Mouse (Mus musculus): ENCODE data around the gene Olfr635. TPM values are rescaled to one million over a fixed set of nuclear protein-coding genes. Genes with fewer than 3 reads are reported as not detected.
"Not testable (repeated sequence)": the region's sequence is repeated elsewhere in the genome, so short reads cannot be mapped to it uniquely, and the experiment has no call there.

Gene Olfr635
- 0.13 TPM in 1 of 2 replicates, not detected in the other for polyA plus RNA-seq (2012; ENCODE audit: insufficient read depth, insufficient read length, missing spikeins)

GRCm38 (mm10) chr7:103970852-103971251 lies at the start of gene Olfr635:
TSS of gene Olfr635 (plus strand) at chr7:103971152.
- no peak for TF ChIP-seq CTCF (IDR thresholded peaks at IDR 0.05; ENCODE audit: low read depth, low read length)
- no peak for TF ChIP-seq POLR2A (IDR thresholded peaks at IDR 0.05; ENCODE audit: borderline replicate concordance, low read depth, low read length)
- Histone ChIP-seq H3K4me1 (ENCODE audit: control insufficient read depth, insufficient read depth, low read length) (no peaks in the 10 kb centered on the region), H3K27ac (ENCODE audit: insufficient read depth, low read depth, low read length) (no peak within 1 kb of the TSS), H3K4me3 (ENCODE audit: insufficient read depth, low read length) (no peak within 1 kb of the TSS)

- TF ChIP-seq CTCF (IDR thresholded peaks at IDR 0.05; ENCODE audit: low read depth, low read length): no peak
- no peak for TF ChIP-seq POLR2A (IDR thresholded peaks at IDR 0.05; ENCODE audit: borderline replicate concordance, low read depth, low read length)
- Histone ChIP-seq H3K4me3 (ENCODE audit: insufficient read depth, low read length) (no peak within 1 kb of the TSS), H3K4me1 (ENCODE audit: control insufficient read depth, insufficient read depth, low read length) (no peaks in the 10 kb centered on the region), H3K27ac (ENCODE audit: insufficient read depth, low read depth, low read length) (no peak within 1 kb of the TSS)
Observed at GRCm38 (mm10) chr7:103928525-103928924, 42.4 kb upstream of the Olfr635 start, which contains the start of gene Olfr631. TSS of gene Olfr631 (plus strand) at chr7:103928825.

GRCm38 (mm10) chr7:103934264-103934663 lies 36.7 kb upstream of the Olfr635 start, which contains the start of gene Olfr632:
TSS of gene Olfr632 (plus strand) at chr7:103934347.
- H3K27ac ChIP-seq (ENCODE audit: insufficient read depth, low read depth, low read length): no peak within 1 kb of the TSS
- TF ChIP-seq CTCF (IDR thresholded peaks at IDR 0.05; ENCODE audit: low read depth, low read length) (no peak), POLR2A (IDR thresholded peaks at IDR 0.05; ENCODE audit: borderline replicate concordance, low read depth, low read length) (no peak)
- H3K4me1 ChIP-seq (ENCODE audit: control insufficient read depth, insufficient read depth, low read length): no peaks in the 10 kb centered on the region
- H3K4me3 ChIP-seq (ENCODE audit: insufficient read depth, low read length): no peak within 1 kb of the TSS

- Histone ChIP-seq H3K4me1 (ENCODE audit: control insufficient read depth, insufficient read depth, low read length) (no peaks in the 10 kb centered on the region), H3K4me3 (ENCODE audit: insufficient read depth, low read length) (no peak overlapping the region), H3K27ac (ENCODE audit: insufficient read depth, low read depth, low read length) (no peak overlapping the region)
- TF ChIP-seq CTCF (IDR thresholded peaks at IDR 0.05; ENCODE audit: low read depth, low read length) (peak; percentile 33; the same call in 1 of the 2 replicates), POLR2A (IDR thresholded peaks at IDR 0.05; ENCODE audit: borderline replicate concordance, low read depth, low read length) (no peak)
Observed at GRCm38 (mm10) chr7:103942730-103943129, 28.2 kb upstream of the Olfr635 start.

GRCm38 (mm10) chr7:103944137-103944536 lies 26.8 kb upstream of the Olfr635 start, which contains the start of gene Olfr633:
TSS of gene Olfr633 (plus strand) at chr7:103944437.
- H3K4me3 ChIP-seq (ENCODE audit: insufficient read depth, low read length): no peak within 1 kb of the TSS
- no peaks in the 10 kb centered on the region for H3K4me1 ChIP-seq (ENCODE audit: control insufficient read depth, insufficient read depth, low read length)
- no peak for TF ChIP-seq POLR2A (IDR thresholded peaks at IDR 0.05; ENCODE audit: borderline replicate concordance, low read depth, low read length)
- no peak for TF ChIP-seq CTCF (IDR thresholded peaks at IDR 0.05; ENCODE audit: low read depth, low read length)
- no peak within 1 kb of the TSS for H3K27ac ChIP-seq (ENCODE audit: insufficient read depth, low read depth, low read length)

GRCm38 (mm10) chr7:103966873-103967272 lies 4.1 kb upstream of the Olfr635 start:
- H3K4me1 ChIP-seq (ENCODE audit: control insufficient read depth, insufficient read depth, low read length); H3K27ac ChIP-seq (ENCODE audit: insufficient read depth, low read depth, low read length): not testable (repeated sequence)

GRCm38 (mm10) chr7:103971782-103972181 lies 830 bp downstream of the Olfr635 start:
- no peak for TF ChIP-seq POLR2A (IDR thresholded peaks at IDR 0.05; ENCODE audit: borderline replicate concordance, low read depth, low read length)
- TF ChIP-seq CTCF (IDR thresholded peaks at IDR 0.05; ENCODE audit: low read depth, low read length): no peak
- H3K27ac ChIP-seq (ENCODE audit: insufficient read depth, low read depth, low read length): no peak overlapping the region

More at GRCm38 (mm10) chr7:103966873-103967272, 4.1 kb upstream of the Olfr635 start:
- H3K4me3 ChIP-seq (ENCODE audit: insufficient read depth, low read length): not testable (repeated sequence)

GRCm38 (mm10) chr7:103998446-103998845 lies 27.5 kb downstream of the Olfr635 start, which contains the start of gene Olfr638:
TSS of gene Olfr638 (plus strand) at chr7:103998746.
- no peak within 1 kb of the TSS for H3K27ac ChIP-seq (ENCODE audit: insufficient read depth, low read depth, low read length)

More at GRCm38 (mm10) chr7:103971782-103972181, 830 bp downstream of the Olfr635 start:
- no peak overlapping the region for H3K4me3 ChIP-seq (ENCODE audit: insufficient read depth, low read length)
- no peaks in the 10 kb centered on the region for H3K4me1 ChIP-seq (ENCODE audit: control insufficient read depth, insufficient read depth, low read length)

GRCm38 (mm10) chr7:103999124-103999523 lies 28.2 kb downstream of the Olfr635 start:
- no peak overlapping the region for H3K27ac ChIP-seq (ENCODE audit: insufficient read depth, low read depth, low read length)
- H3K4me1 ChIP-seq (ENCODE audit: control insufficient read depth, insufficient read depth, low read length): no peaks in the 10 kb centered on the region
- no peak overlapping the region for H3K4me3 ChIP-seq (ENCODE audit: insufficient read depth, low read length)
- no peak for TF ChIP-seq POLR2A (IDR thresholded peaks at IDR 0.05; ENCODE audit: borderline replicate concordance, low read depth, low read length)
- no peak for TF ChIP-seq CTCF (IDR thresholded peaks at IDR 0.05; ENCODE audit: low read depth, low read length)

More at GRCm38 (mm10) chr7:103998446-103998845, 27.5 kb downstream of the Olfr635 start, which contains the start of gene Olfr638:
- Histone ChIP-seq H3K4me1 (ENCODE audit: control insufficient read depth, insufficient read depth, low read length) (no peaks in the 10 kb centered on the region), H3K4me3 (ENCODE audit: insufficient read depth, low read length) (no peak within 1 kb of the TSS)
- TF ChIP-seq CTCF (IDR thresholded peaks at IDR 0.05; ENCODE audit: low read depth, low read length) (no peak), POLR2A (IDR thresholded peaks at IDR 0.05; ENCODE audit: borderline replicate concordance, low read depth, low read length) (no peak)

GRCm38 (mm10) chr7:104017203-104017602 lies 46.3 kb downstream of the Olfr635 start, which contains the start of gene Olfr639:
TSS of gene Olfr639 (minus strand) at chr7:104017303.
- Histone ChIP-seq H3K4me3 (ENCODE audit: insufficient read depth, low read length) (no peak within 1 kb of the TSS), H3K27ac (ENCODE audit: insufficient read depth, low read depth, low read length) (no peak within 1 kb of the TSS), H3K4me1 (ENCODE audit: control insufficient read depth, insufficient read depth, low read length) (no peaks in the 10 kb centered on the region)
- TF ChIP-seq POLR2A (IDR thresholded peaks at IDR 0.05; ENCODE audit: borderline replicate concordance, low read depth, low read length) (no peak), CTCF (IDR thresholded peaks at IDR 0.05; ENCODE audit: low read depth, low read length) (no peak)

Measured in bone marrow macrophage, adult 2 months (primary cell).